Mouse (Mus musculus): ENCODE results near the gene Prok1.

Gene Prok1

DNA sequence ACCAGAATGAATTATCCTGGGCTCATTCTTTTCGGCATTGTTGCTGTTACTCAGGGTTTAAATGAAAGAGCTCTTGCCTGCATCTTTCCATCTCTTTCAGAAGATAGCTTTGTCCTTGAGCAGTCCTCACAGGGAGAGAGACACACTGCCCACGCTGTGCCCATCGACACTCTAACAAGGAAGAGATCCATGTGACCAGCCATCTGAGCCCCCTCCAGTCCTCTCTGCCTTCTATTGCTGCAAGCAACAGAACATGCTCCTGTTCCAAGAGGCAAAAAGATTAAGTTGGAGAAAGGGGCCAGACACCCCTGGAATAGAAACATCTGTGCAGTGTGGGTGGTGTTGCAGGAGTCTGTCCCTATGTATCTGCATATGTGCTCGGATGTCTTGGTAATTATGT, 52.5 kb downstream of the Prok1 start:
- DNase-seq (ENCODE audit: low spot score in 2 of 2): no peak

DNA sequence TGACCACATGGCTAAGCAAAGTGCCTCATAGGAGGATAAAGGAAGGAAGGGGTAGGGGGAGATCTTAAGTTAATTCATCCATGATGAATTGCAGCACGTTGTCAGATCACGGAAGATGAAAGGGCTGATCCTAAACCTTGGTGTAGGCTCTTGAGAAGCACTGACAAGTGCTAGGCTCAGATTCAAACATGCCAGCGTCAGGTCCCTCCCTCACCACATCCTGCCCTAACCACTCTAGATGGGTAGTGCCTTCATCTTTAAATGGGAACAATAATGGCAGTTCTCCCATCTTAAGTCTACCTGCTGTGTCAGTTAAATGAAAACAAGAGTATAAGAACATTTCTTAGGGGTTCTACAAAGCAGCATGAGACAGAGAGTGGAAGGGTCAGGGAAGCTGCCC, 53.9 kb downstream of the Prok1 start:
- DNase-seq (ENCODE audit: low spot score in 2 of 2): no peak

DNA sequence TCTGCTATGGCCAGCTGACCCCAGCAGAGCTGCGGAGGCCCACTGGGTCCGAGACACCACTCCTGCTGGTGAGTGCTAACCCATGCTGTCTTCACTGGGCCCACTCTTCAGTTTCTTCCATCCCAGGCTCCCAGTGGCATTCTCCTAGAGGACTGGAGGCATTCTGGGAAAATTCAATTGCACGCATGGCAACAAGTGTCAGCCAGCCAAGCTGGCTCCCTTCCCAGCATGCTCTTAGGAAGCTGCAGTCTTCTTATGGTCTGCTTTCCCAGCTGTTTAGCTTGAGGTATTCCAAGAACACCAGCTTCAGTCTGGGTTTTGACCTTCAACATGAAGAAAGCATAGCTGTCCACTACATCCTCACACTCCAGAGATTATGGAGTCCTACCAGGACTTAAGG, 56.3 kb downstream of the Prok1 start:
- DNase-seq (ENCODE audit: low spot score in 2 of 2): no peak
